Mouse (Mus musculus) adrenal gland, adult 8-10 months (tissue): ENCODE measurements around the gene Lrig1. TPM values are rescaled to one million over a fixed set of nuclear protein-coding genes. Genes with fewer than 3 reads are reported as not detected.

Experiments
- DNase-seq: peaks from one replicate; pipeline ENCODE4 v3.0.0; 2022
- total RNA-seq, 4 experiments: library from RNA; stranded (reverse); gene quantifications; 2 replicates each; pipeline ENCODE4 v1.2.4; 2022

Lrig1 gene
- total RNA-seq, 4 experiments from 2014 or later, result 8.2 to 14.0 (median 9.0) TPM

DNA sequence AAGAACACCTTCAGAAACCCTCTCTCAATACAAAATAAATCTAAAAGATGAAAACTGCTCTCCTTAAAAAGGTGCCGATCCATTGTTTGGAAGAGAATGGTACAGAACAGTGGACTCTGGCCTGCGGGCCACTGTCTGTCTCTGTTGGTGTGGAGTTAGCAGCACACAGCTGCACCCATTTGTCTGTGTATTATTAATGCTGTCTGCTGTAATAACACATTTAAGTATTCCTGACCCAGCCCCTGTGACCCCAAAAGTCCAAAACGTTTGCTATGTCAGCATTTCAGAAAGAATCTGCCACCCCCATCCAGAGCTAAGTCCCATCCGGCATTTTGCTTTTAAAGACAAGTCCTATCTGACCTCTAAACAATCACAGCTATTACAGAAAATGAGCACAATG, 84.0 kb downstream of the Lrig1 start:
- no peak for DNase-seq

DNA sequence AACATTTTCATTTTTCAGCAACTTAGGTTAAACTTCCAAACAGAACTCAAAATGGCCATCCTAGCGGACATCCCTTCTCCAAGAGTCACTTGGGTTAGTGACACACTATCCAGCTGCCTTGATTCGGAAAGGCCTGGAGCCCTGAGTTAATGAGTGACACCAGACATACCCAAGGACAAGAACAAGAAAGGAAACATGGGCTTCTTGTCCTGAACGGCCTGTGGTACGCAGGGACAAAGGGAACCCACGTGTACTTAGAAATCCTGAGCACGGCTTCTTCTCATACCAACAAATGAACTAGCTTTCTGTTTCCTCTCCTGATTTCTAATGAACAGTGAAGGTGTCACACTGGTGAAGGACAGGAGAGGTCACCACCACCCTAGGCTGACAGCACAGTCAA, 85.6 kb downstream of the Lrig1 start:
- DNase-seq, result no peak

DNA sequence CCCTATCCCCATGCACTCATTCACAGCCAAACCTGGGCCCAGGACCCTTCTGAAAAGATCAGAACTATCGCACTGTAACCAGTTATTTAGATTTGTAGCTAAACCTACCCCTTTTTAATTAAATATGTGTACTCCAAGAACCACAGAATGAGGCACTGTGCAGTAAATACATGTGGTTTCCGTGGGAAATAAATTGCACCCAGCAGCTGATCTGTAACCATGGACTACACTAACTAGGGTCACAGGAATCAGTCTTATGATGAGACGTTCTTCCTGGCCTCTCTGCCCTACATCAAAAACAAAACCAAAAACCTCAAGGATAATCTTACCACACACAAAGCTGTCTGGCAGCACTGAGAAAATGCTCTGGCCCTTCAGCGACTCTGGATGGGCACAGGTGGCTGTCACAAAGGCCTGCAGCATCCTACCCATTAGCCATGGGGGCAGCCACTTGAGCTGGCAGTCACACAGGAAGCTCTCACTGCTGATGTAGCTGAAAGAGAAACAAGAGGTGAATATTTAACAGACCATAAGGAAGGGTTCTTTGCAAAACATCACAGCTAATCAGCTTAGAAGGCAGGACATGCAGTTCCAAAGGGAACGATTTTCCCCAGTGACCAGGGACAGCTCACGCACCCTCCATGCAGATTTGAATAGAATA, 86.6 kb downstream of the Lrig1 start:
- DNase-seq, result no peak

DNA sequence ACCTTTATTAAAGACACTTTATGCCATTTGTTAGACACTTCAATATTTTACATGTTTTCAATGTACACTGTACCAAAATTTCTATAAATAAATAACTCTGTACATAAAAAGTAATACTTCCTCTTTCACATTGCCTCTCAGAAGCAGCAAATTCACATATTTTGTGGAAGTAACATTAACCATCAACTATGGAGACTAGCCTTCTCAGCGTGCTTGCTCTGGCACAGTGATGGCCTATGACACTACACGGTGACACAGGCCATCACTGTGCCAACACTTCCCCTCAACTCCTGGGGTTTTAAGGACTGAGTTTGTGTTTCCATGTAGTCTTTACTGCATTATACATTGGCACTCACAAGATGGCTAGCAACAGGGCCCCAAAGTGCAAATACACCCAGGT, 95.4 kb downstream of the Lrig1 start:
- DNase-seq, result no peak

DNA sequence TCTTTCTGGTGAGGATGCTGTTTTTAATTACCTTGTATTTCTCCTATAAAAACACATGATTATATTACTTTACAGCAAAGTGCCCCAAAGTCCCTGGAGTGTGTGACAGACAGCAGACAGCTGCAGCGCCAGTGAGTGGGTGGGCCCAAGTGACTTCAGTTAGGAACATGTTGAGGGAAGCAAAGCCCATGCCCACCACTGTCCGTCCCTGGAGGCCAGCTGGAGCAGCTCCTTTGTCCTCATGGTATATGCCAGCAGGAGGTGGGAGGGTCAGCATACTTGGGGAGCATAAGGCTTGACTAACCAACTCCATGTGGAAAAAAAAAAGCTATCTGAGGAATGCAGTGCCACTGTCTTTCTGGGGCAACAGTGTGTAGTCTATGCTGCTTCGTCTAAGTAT, 95.9 kb downstream of the Lrig1 start:
- no peak for DNase-seq

DNA sequence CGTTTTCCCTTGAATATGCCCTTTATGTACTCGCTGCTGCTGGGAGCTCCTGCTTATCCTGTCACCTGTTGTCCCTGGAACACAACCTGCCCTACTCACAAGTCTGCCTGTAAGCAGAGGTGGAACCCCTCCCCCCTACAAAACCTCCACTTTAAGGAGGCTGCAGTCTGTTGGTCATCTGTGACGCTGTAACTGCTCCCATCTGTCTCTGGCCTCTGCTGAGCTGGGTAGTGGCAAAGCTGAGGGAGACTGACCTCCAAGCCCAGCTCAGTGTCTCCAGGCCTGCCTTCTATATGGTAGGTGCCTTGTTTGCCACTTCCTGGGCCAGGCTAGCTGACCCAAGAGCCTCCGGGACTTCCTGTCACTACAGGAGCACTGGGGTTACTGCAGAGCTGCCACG, 98.1 kb downstream of the Lrig1 start:
- no peak for DNase-seq

DNA sequence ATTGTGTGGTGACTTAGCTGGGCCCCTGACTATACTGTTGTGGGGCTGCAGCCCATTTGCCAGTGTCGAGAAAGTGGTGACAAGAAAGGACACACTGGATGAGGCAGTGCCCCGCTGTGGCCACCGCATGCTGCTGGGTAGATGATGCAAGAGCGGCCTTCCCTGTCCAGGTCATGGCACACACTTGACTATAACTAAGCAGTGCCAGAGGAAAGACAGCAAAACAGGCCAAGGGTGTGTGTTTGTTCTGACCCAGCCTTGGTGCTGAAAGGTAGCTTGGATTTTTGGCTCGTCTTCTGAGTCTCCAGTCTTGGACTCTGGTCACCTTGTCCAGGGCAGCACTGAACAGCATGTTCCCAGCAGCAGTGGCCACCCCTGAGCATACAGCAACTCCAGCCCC, 98.9 kb downstream of the Lrig1 start:
- peak; percentile 84 for DNase-seq

DNA sequence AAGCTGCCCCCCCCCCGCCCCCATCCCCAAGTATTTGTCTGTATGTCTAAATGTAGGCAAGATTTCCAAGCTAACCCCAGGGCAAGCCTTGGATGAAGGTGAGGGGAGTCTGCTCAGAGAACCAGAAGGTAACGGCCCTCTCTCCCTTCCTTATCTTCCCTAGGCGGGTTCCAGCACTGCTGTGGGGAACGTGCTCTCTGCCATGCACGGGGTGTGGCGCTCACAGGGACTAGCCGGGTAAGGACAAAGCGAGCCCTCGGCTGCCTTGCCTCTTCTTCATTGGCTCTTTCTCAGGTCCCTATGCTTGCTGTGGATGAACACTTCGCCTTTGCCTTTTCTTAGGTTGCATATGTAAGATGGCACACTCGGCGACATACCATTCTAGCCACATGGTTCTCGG, 100.9 kb downstream of the Lrig1 start:
- no peak for DNase-seq

DNA sequence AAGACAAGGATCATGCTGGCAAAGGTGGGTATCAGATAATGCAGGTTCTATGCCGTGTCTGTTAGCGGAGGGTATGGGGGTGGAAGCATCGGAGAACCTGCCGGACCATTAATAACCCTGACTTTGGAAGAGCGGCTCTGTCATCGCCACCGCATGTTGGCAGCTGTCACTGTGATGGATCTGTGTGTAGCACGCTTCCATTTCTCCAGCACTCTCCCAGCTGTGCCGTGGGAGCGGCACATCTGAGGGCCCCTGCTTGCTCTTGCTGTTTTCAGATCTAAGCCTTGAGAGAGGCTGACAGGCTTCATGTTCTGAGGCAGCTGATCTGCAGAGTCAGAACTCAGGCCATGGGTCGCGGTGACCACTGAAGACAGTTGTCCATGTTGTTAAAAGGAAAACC, 101.5 kb downstream of the Lrig1 start:
- DNase-seq, result no peak

DNA sequence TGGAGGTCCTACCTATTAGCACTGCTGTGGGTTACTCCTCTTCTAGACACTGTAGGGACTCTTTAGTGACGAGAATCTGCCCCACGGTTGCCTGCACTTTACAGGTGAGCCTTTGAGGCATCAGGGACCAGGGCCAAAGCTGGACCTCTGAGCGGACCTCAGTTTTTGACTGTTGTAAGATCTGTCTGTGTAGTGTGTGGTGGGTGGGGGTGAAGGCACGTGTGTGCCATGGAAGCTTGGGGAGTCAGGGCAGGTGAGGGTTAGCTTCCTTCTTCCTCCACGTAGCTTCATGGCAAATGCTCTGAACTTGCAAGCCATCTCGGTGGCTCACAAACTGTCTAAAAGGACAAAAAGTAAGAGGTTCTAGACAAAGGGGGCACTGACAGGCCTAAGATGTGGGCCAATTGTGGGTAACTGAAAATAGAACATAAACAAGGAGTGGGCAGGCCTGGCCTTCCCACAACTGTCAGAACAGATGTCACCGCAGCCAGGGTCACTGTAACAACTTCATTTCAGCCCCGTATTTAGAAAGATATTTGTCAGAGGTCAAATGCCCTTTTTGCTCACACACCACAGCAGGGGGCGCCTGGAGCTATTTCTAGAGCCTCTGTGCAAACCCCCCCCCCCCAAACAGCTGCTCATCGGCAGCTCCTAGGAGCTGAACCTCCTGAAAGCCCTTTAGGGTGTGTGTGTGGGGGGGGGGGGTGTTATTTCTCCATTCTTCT, 103.0 kb downstream of the Lrig1 start:
- no peak for DNase-seq

DNA sequence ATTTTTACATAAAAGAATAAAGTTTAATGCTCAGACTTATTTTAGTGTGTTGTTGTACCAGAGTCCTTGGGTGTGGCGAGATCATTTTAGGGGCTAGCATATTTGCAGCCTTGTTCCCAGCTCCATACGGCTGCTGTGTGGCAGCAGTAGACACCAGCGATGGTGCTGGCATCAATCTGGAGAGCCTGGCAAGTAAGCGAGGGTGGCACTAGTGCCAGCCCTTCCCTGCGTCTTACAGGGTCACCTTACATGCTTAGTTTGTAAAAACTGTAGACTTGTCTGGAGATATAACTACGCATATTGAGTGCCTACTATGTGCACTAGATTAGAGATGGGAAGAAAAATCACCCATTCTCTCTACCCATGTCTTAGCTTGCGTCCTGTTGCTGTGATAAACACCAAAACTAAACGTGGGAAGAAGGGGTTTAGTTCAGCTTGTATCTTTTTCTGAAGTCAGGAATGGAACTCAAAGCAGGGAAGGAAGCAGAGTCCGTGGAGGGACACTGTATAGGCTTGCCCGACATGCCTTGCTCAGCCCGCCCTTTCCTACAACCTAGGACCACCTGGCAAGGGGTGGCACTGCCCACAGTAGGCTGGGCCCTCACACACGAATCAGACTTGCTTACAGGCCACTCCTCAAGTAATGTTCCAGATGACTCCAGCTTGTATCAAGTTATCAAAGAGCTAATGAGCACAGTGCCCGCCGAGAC, 103.8 kb downstream of the Lrig1 start:
- no peak for DNase-seq

DNA sequence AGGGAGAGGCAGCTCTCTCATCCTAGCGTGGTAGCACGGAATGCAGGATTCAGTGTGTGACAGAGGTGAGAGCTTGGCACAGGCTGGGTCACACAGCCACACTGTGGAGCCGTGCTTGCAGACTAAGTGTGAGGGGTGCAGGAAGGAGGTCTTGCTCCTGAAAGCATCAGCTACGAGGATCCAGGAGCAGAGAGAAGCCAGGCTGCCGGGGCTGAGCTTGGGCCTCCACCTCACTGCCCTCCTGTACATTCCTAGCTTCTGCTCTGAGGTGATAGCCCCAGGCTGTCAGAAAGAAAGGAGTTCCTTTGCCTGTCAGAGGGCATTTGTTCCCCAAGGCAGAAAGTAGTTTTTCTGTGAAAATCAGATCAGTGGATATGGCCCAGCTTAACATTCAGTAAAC, 104.8 kb downstream of the Lrig1 start:
- no peak for DNase-seq

DNA sequence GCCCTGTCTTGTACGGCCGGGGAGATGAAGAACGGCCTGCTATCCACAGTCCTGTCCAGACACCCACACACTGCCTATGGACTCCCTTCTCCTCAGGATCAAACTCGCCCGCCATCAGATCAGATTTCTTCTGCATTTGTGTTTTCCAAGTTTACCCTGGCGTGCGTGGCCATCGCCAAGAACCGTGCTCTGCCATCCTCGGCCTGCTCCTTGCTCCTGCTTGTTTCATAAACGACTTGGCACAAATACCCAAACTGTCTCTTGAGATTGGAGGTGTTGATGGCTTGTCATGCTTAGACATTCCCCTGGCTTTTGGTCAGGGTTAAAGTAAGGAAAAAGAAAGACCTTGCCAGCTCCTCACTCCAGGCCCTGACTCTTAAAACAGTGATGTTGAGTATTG, 105.2 kb downstream of the Lrig1 start:
- no peak for DNase-seq

DNA sequence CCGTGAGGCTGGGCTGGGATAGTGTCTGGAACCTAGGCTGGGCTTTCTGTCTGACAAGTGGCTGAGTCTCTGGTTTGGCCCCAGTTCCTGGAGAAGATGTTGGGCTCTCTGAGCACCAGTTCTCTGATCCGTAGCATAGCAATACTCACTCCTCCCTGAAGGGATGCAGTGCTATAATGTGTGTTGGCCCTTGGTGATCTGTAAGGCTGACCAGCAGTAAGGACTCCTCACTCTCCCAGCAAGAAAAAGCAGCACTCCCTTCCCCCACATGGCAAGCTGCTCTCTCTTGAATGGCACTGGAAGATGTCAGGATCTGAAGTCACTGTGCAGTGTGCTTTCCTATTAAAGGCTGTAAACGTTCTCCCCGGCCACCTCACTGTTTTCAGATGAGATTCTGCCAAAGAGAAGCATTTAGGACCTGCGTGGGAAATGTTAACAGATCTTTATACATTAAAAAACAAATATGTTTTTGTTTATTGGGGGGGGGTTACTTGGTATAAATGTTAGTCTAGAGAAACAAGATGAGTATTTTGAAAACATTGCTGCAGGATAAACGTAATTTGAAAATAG, 105.8 kb downstream of the Lrig1 start:
- DNase-seq, result no peak

DNA sequence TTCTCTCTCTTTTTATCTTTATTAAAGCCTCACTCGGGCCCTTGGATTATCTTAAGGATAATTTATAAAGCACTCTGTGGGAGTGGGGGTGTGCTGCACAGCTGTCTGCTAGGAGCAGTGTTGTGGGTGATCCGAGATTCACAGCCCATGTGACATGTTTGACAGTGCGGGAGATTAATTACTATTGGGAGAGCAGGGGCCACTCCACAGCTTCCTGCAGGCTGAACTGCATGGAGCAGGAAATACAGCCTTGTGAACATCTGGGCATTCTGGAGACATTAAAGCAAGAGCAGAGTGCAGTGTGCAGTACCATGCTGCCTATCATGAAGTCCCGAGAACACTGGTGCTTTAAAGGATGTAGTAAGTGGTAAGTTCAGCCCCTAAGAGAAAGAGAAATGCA, 107.2 kb downstream of the Lrig1 start:
- DNase-seq, result no peak

DNA sequence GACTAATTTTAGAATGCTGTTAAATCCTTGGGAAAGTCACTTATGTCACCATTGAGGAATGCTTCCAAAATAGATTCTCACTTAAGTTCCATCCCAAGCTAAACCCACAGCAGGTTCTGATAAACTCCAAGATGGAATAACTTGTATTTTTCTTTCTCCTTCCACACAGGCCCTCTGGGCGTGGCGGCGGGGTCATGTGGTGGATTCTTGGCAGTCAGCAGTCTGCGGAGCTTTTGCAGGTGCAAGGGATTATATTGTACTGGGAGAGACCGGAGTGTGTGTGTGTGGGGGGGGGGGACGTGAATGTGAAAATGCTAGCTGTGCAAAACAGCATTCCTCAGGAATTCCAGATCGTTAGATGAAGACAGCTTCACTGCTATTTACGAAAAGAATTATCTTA, 107.7 kb downstream of the Lrig1 start:
- no peak for DNase-seq

DNA sequence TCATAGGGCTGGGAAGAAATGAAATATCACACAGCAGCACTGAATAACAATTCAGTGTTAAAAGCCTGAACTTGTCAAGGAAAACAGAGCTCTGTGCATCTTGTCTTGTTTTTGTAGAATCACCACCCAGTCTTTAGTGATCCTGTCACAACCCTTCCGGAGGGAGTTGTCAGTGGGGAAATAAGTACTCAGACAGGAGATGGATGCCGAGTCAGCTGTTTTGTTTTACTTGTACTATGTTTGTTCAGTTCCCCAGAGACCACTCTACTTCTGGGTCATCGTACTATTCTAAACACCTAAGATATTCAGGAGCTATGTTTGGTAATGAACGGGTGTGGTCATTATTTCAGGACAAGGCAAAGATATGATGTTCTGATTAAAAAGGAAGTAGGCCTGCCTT, 111.6 kb downstream of the Lrig1 start:
- no peak for DNase-seq

DNA sequence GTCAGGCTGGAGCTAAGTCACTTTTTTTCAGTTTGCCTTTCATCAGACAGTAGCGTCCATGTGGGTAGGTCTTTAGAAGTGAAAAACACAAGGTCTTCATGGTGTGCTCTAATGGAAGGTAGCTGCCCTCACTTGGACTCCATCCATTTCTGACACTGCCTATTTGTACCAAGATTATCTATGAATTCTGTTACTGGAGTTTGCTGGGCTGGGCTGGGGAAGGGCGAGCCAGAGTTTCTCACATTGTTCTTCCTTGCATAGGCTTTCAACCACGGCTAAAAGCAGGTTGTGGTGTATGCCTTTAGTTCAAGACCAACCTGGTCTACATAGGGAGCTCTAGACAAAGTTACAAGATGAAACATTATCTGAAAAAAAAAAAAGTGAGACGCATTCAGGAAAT, 115.0 kb downstream of the Lrig1 start:
- no peak for DNase-seq

DNA sequence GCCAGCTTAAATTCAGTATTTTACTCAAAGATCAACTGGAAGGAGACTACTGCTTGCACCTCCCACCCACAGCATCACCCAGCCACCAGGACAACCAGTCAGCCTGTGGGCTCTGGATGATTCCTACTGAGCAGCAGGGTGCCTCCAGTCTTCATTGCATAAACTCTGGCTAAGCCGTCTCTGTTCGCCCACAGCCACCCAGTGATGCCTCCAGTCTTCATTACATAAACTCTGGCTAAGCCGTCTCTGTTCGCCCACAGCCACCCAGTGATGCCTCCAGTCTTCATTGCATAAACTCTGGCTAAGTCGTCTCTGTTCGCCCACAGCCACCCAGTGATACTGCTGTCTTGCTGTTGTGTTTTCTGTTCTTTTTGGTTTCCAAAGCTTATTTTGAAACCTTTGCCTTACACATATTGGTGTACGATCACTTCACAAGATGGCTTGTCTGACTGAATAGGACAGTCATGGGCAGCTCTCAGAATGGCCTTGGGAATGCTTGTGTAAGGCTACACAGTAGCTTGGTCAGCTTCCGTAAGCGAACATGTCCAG, 115.7 kb downstream of the Lrig1 start:
- no peak for DNase-seq

DNA sequence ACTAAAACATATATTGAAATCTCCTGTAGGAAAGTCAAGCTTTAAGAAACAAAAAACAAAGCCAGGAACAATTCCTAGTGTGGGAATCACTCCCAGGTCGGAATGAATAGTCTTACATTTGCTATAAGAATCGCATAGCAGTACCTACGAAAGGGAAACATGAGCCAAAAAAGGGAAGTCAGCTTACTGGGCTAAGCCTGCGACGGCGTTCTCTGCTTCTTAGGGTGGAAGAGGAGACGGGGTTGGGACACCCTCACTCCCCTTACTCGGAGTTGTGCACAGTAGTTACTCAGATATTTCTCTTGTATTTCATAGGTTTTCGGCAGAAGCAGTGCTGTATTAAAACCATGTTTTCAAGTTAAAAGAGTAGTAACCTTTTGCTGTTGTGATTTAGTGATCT, 117.9 kb downstream of the Lrig1 start:
- no peak for DNase-seq

DNA sequence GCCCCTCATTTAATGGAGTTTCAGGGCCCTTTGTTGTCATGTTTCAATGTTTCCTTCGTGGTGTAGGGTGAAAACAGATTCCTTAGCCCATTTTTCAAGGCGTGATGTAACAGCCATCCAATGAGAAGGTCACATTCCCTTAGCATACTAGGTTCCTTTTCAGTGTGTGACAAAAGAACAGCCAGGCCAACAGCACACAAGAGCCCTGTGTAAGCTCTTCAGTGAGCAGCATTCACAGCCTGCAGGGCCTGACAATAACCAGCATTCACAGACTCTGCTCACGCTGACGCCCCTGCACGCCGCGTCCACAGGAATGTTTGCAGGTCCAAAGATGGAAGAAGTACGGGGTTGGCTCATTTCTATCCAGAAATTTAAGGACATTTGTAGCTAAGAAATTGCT, 122.0 kb downstream of the Lrig1 start:
- DNase-seq, result no peak

DNA sequence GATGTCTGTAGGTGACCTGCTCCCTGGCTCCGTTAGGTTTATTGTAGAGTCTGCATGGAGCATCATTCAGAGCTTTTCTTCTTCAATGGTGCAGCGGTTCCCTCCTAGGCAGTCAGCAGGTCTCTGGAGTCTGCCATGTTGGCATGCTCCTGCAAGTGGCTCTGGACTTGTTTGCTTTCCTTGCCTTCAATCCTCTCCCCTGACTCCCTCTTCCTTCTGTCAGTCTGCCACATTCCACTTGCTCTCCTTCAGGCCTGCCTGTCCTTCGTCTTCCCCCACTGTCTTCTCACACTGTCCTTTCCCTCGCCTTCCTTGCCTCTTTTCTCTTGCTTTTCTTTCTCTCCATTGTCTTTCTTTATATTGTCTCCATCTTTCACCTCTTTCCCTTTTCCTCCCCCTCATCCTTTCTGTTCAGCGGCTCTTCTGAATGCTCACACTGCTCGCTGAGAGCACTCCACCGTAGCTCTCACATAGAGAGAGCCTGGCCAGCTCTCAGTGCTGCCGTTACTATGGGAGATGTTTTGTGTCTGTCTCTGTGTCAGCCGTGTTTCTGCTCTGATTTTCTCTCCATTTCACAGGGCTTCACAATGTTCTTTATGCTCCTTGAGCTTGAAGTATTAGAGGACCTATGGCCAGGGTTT, 124.3 kb downstream of the Lrig1 start:
- DNase-seq, result no peak

DNA sequence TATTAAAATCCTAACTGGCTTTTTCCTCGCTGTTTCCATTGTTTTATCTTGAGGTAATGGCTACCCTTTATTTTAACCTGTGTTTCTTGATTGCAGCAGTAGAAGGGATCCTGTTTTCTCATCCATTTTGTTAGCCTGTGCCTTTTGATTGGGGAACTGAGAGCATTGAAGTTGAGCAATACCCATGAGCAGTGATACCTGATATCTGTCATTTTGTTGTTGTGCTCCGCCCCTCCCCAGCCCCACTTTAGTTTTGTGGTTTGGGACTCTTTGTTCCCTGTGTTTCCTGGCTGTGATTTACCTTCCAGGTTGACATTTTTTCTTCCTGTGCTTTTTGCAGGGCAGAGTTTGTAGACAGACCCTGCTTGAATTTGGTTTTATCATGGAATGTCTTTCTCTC, 131.9 kb downstream of the Lrig1 start:
- DNase-seq, result no peak
